Mouse (Mus musculus): ENCODE measurements around the gene Ubxn1. TPM values are rescaled to one million over a fixed set of nuclear protein-coding genes. Genes with fewer than 3 reads are reported as not detected.

Gene Ubxn1
- polyA plus RNA-seq, 1 experiment from 2014 or later: 147 TPM

- no peak overlapping the region for H3K27ac ChIP-seq (ENCODE audit: low read depth)
- no peak overlapping the region for H3K9ac ChIP-seq (replicated peaks)
- H3K4me3 ChIP-seq (ENCODE audit: low read depth, low read length): no peak overlapping the region
- 74% methylated on average over 6 of the region's 6 CpGs for WGBS (ENCODE audit: insufficient replicate concordance)
- DNase-seq (no peak), ATAC-seq (no peak)
- H3K4me1 ChIP-seq (ENCODE audit: insufficient read depth): peaks cover 28% of the 10 kb centered on the region
- TF ChIP-seq CTCF (IDR thresholded peaks at IDR 0.05; ENCODE audit: low read depth) (no peak), EP300 (IDR thresholded peaks at IDR 0.05; ENCODE audit: low read depth) (no peak)
- peaks cover 24% of the 10 kb centered on the region for H3K36me3 ChIP-seq (replicated peaks; ENCODE audit: insufficient read depth, low read length)
- H3K9me3 ChIP-seq (ENCODE audit: low read length): no peaks in the 10 kb centered on the region
- H3K27me3 ChIP-seq (ENCODE audit: insufficient read depth, low read length): no peaks in the 10 kb centered on the region
- no peak overlapping the region for H3K4me2 ChIP-seq (ENCODE audit: low read depth, low read length)
Observed at GRCm38 (mm10) chr19:8842961-8843360, 28.3 kb upstream of the Ubxn1 start.

GRCm38 (mm10) chr19:8844371-8845129 is 26.7 kb upstream of the Ubxn1 start:
- 55% methylated on average over 5 of the region's 5 CpGs for WGBS (ENCODE audit: insufficient replicate concordance)
- H3K27ac ChIP-seq (ENCODE audit: low read depth): no peak overlapping the region
- no peak overlapping the region for H3K4me3 ChIP-seq (ENCODE audit: low read depth, low read length)
- ATAC-seq (peak; percentile 22), DNase-seq (peak; percentile 83)
- H3K4me2 ChIP-seq (ENCODE audit: low read depth, low read length): no peak overlapping the region
- no peak overlapping the region for H3K9ac ChIP-seq (replicated peaks)
- H3K27me3 ChIP-seq (ENCODE audit: insufficient read depth, low read length): no peaks in the 10 kb centered on the region
- TF ChIP-seq EP300 (IDR thresholded peaks at IDR 0.05; ENCODE audit: low read depth) (no peak), CTCF (IDR thresholded peaks at IDR 0.05; ENCODE audit: low read depth) (peak; percentile 82)
- H3K4me1 ChIP-seq (ENCODE audit: insufficient read depth): peaks cover 15% of the 10 kb centered on the region
- peaks cover 24% of the 10 kb centered on the region for H3K36me3 ChIP-seq (replicated peaks; ENCODE audit: insufficient read depth, low read length)
- H3K9me3 ChIP-seq (ENCODE audit: low read length): no peaks in the 10 kb centered on the region

GRCm38 (mm10) chr19:8848356-8848755 is 22.9 kb upstream of the Ubxn1 start:
- WGBS (ENCODE audit: insufficient replicate concordance): 81% methylated on average over 5 of the region's 5 CpGs
- H3K9me3 ChIP-seq (ENCODE audit: low read length): no peaks in the 10 kb centered on the region

GRCm38 (mm10) chr19:8850402-8850901 is 20.8 kb upstream of the Ubxn1 start, which contains the start of gene Lrrn4cl:
Gene Lrrn4cl, plus strand, starts transcription at chr19:8850768.
- ATAC-seq: peak; percentile 35; the same call in 1 of the 2 replicates
- H3K27ac ChIP-seq (ENCODE audit: low read depth): no peak within 1 kb of the TSS
- 40% methylated on average over 7 of the region's 7 CpGs for WGBS (ENCODE audit: insufficient replicate concordance)

More at GRCm38 (mm10) chr19:8848356-8848755, 22.9 kb upstream of the Ubxn1 start:
- no peak overlapping the region for H3K4me3 ChIP-seq (ENCODE audit: low read depth, low read length)
- no peak for TF ChIP-seq CTCF (IDR thresholded peaks at IDR 0.05; ENCODE audit: low read depth)
- no peak for TF ChIP-seq EP300 (IDR thresholded peaks at IDR 0.05; ENCODE audit: low read depth)
- H3K36me3 ChIP-seq (replicated peaks; ENCODE audit: insufficient read depth, low read length): peaks cover 20% of the 10 kb centered on the region
- ATAC-seq (no peak), DNase-seq (no peak)
- no peaks in the 10 kb centered on the region for H3K4me1 ChIP-seq (ENCODE audit: insufficient read depth)
- H3K27me3 ChIP-seq (ENCODE audit: insufficient read depth, low read length): no peaks in the 10 kb centered on the region
- no peak overlapping the region for H3K4me2 ChIP-seq (ENCODE audit: low read depth, low read length)
- no peak overlapping the region for H3K9ac ChIP-seq (replicated peaks)
- no peak overlapping the region for H3K27ac ChIP-seq (ENCODE audit: low read depth)

GRCm38 (mm10) chr19:8851639-8852038 is 19.7 kb upstream of the Ubxn1 start:
- Histone ChIP-seq H3K27ac (ENCODE audit: low read depth) (no peak overlapping the region), H3K4me3 (ENCODE audit: low read depth, low read length) (no peak overlapping the region), H3K9me3 (ENCODE audit: low read length) (no peaks in the 10 kb centered on the region), H3K36me3 (replicated peaks; ENCODE audit: insufficient read depth, low read length) (peaks cover 13% of the 10 kb centered on the region), H3K4me1 (ENCODE audit: insufficient read depth) (no peaks in the 10 kb centered on the region), H3K4me2 (ENCODE audit: low read depth, low read length) (no peak overlapping the region), H3K27me3 (ENCODE audit: insufficient read depth, low read length) (no peaks in the 10 kb centered on the region), H3K9ac (replicated peaks) (no peak overlapping the region)
- TF ChIP-seq CTCF (IDR thresholded peaks at IDR 0.05; ENCODE audit: low read depth) (no peak), EP300 (IDR thresholded peaks at IDR 0.05; ENCODE audit: low read depth) (no peak)
- DNase-seq: no peak
- no peak for ATAC-seq
- 54% methylated on average over 7 of the region's 7 CpGs for WGBS (ENCODE audit: insufficient replicate concordance)

More at GRCm38 (mm10) chr19:8850402-8850901, 20.8 kb upstream of the Ubxn1 start, which contains the start of gene Lrrn4cl:
- Histone ChIP-seq H3K4me2 (ENCODE audit: low read depth, low read length) (no peak within 1 kb of the TSS), H3K4me3 (ENCODE audit: low read depth, low read length) (no peak within 1 kb of the TSS), H3K27me3 (ENCODE audit: insufficient read depth, low read length) (no peaks in the 10 kb centered on the region), H3K36me3 (replicated peaks; ENCODE audit: insufficient read depth, low read length) (peaks cover 20% of the 10 kb centered on the region), H3K9me3 (ENCODE audit: low read length) (no peaks in the 10 kb centered on the region), H3K9ac (replicated peaks) (no peak within 1 kb of the TSS), H3K4me1 (ENCODE audit: insufficient read depth) (no peaks in the 10 kb centered on the region)
- DNase-seq: no peak
- no peak for TF ChIP-seq EP300 (IDR thresholded peaks at IDR 0.05; ENCODE audit: low read depth)
- no peak for TF ChIP-seq CTCF (IDR thresholded peaks at IDR 0.05; ENCODE audit: low read depth)

- H3K27me3 ChIP-seq (ENCODE audit: insufficient read depth, low read length): no peaks in the 10 kb centered on the region
- DNase-seq (no peak), ATAC-seq (no peak)
- no peaks in the 10 kb centered on the region for H3K9me3 ChIP-seq (ENCODE audit: low read length)
- WGBS (ENCODE audit: insufficient replicate concordance): 62% methylated on average over 10 of the region's 10 CpGs
- H3K4me1 ChIP-seq (ENCODE audit: insufficient read depth): no peaks in the 10 kb centered on the region
- peaks cover 5% of the 10 kb centered on the region for H3K36me3 ChIP-seq (replicated peaks; ENCODE audit: insufficient read depth, low read length)
- no peak overlapping the region for H3K27ac ChIP-seq (ENCODE audit: low read depth)
- no peak overlapping the region for H3K9ac ChIP-seq (replicated peaks)
- no peak for TF ChIP-seq CTCF (IDR thresholded peaks at IDR 0.05; ENCODE audit: low read depth)
- no peak for TF ChIP-seq EP300 (IDR thresholded peaks at IDR 0.05; ENCODE audit: low read depth)
- H3K4me3 ChIP-seq (ENCODE audit: low read depth, low read length): no peak overlapping the region
- no peak overlapping the region for H3K4me2 ChIP-seq (ENCODE audit: low read depth, low read length)
Observed at GRCm38 (mm10) chr19:8852236-8852928, 18.9 kb upstream of the Ubxn1 start.

Measured in liver, postnatal 0 days (tissue).